Mouse (Mus musculus) heart, postnatal 0 days (tissue): ENCODE measurements around the gene Hist1h2bj.

Experiments
- CTCF ChIP-seq: IDR thresholded peaks from 2 replicates; pipeline ENCODE4 v1.5.1; 2016; ENCODE audit warnings: antibody characterized with exemption, control low read depth, low read depth
- EP300 ChIP-seq: IDR thresholded peaks from 2 replicates; pipeline ENCODE4 v1.6.1; 2016; ENCODE audit warnings: antibody characterized with exemption, low read depth

DNA sequence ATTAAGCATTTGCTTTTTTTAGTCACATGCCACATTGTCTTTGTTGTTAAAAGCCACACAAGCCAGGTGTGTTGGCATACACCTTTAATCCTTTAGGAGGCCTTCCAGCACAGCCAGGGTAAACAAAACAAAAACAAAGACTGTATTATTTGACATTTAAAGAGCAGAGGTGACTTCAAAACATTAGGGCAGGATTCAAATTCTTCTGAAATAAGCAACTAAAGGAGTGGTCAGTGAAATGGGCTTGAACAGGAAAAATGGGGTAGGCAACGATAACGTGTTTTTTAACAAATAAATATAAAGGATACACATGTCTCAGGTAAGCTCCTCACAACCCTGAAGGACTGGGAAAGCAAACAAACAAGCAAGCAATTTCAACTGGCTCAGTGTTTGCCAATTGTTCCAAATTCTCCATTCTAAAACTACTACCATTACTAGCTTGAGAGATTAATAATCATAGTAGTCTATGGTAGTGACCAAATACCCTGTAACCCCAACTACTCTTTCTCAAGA is 3.0 kb upstream of the Hist1h2bj start:
- TF ChIP-seq CTCF (no peak), EP300 (no peak)
